Mouse (Mus musculus) lung, postnatal 0 days (tissue): ENCODE data around the gene Grm4.

Experiments used
- CTCF ChIP-seq: IDR thresholded peaks from 2 replicates; pipeline ENCODE4 v1.5.1; 2016; ENCODE audit warnings: antibody characterized with exemption, mild to moderate bottlenecking
- EP300 ChIP-seq: IDR thresholded peaks from 2 replicates; pipeline ENCODE4 v1.6.1; 2016; ENCODE audit warnings: antibody characterized with exemption, mild to moderate bottlenecking, control low read depth

DNA sequence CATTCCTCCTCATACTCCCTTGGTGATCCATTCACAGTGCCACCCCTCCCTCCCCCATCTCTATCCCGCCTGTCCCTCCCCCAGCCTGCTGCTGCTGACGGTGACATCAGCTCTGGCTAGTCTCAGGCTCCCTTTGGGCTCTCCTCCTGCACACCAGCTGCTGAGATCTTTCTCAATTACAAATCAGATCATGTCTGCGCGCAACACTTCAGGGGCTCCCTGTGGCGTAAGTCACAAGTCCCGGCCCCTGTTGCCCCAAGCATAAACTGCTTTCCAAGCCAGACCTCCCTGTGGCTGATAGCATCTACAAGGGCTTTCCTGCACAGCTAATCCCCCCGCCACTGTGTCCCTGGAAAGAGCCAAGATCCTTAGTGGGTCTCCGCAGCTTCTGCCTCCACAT, 128.3 kb downstream of the Grm4 start:
- TF ChIP-seq CTCF (no peak), EP300 (no peak)
